Mouse (Mus musculus): ENCODE measurements around the gene Spata22. TPM values are rescaled to one million over a fixed set of nuclear protein-coding genes. Genes with fewer than 3 reads are reported as not detected.
"Not testable (repeated sequence)": the region's sequence is repeated elsewhere in the genome, so short reads cannot be mapped to it uniquely, and the experiment has no call there.

Spata22 gene
- polyA plus RNA-seq, 1 experiment from 2014 or later: not detected

GRCm38 (mm10) chr11:73318581-73318980 is 11.0 kb upstream of the Spata22 start:
- 73% methylated on average over 2 of the region's 2 CpGs for WGBS
- not testable (repeated sequence) for H3K36me3 ChIP-seq (ENCODE audit: control insufficient read depth, insufficient read depth, low read length); H3K9ac ChIP-seq (ENCODE audit: low read length); H3K4me2 ChIP-seq (ENCODE audit: low read depth); H3K27ac ChIP-seq (ENCODE audit: low read depth, low read length); ATAC-seq (ENCODE audit: insufficient read depth, low FRiP score, low TSS enrichment); H3K9me3 ChIP-seq (ENCODE audit: control insufficient read depth, low read length); DNase-seq (ENCODE audit: low spot score); H3K27me3 ChIP-seq (ENCODE audit: control insufficient read depth, insufficient read depth, low read length); H3K4me3 ChIP-seq (ENCODE audit: low read depth, low read length); H3K4me1 ChIP-seq (ENCODE audit: control insufficient read depth, insufficient read depth, low read length)

GRCm38 (mm10) chr11:73321064-73321463 is 8.5 kb upstream of the Spata22 start:
- not testable (repeated sequence) for H3K9me3 ChIP-seq (ENCODE audit: control insufficient read depth, low read length); H3K36me3 ChIP-seq (ENCODE audit: control insufficient read depth, insufficient read depth, low read length); H3K4me3 ChIP-seq (ENCODE audit: low read depth, low read length); H3K9ac ChIP-seq (ENCODE audit: low read length); DNase-seq (ENCODE audit: low spot score); H3K4me2 ChIP-seq (ENCODE audit: low read depth); ATAC-seq (ENCODE audit: insufficient read depth, low FRiP score, low TSS enrichment); H3K4me1 ChIP-seq (ENCODE audit: control insufficient read depth, insufficient read depth, low read length); H3K27ac ChIP-seq (ENCODE audit: low read depth, low read length); H3K27me3 ChIP-seq (ENCODE audit: control insufficient read depth, insufficient read depth, low read length)
- 90% methylated on average over 13 of the region's 13 CpGs for WGBS

- H3K27ac ChIP-seq (ENCODE audit: low read depth, low read length): no peak overlapping the region
- ATAC-seq (ENCODE audit: insufficient read depth, low FRiP score, low TSS enrichment): no peak
- H3K4me3 ChIP-seq (ENCODE audit: low read depth, low read length): no peak overlapping the region
- no peak for DNase-seq (ENCODE audit: low spot score)
- no peaks in the 10 kb centered on the region for H3K4me1 ChIP-seq (ENCODE audit: control insufficient read depth, insufficient read depth, low read length)
- no peak overlapping the region for H3K4me2 ChIP-seq (ENCODE audit: low read depth)
- no peak overlapping the region for H3K9ac ChIP-seq (ENCODE audit: low read length)
- H3K36me3 ChIP-seq (ENCODE audit: control insufficient read depth, insufficient read depth, low read length): no peaks in the 10 kb centered on the region
- H3K9me3 ChIP-seq (ENCODE audit: control insufficient read depth, low read length): no peaks in the 10 kb centered on the region
- no peaks in the 10 kb centered on the region for H3K27me3 ChIP-seq (ENCODE audit: control insufficient read depth, insufficient read depth, low read length)
- WGBS: 76% methylated on average over 9 of the region's 9 CpGs
These were observed 5.4 kb upstream of the Spata22 start for GRCm38 (mm10) chr11:73323906-73324830.

DNA sequence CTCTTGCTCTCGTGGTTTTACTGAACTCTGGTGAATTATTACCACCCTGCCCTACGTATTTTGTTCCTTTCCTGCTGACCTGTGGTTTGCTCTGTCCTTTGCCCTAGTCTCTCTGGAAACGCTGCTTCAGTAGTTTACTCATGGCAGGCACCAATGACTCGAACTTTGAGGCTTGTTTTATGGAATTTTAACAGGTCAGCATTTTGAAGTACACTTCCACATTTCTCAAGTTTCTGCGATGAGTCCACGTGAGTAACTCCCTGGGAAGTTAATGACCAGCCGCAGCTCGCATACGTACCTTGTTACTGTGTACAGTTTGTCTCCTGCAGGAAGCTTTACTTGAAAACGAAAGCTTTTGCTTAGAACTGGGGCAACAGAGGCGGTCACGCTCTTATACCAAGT is 3.1 kb upstream of the Spata22 start:
- DNase-seq (ENCODE audit: low spot score) (no peak), ATAC-seq (ENCODE audit: insufficient read depth, low FRiP score, low TSS enrichment) (no peak)
- Histone ChIP-seq H3K4me3 (ENCODE audit: low read depth, low read length) (no peak overlapping the region), H3K36me3 (ENCODE audit: control insufficient read depth, insufficient read depth, low read length) (no peaks in the 10 kb centered on the region), H3K27ac (ENCODE audit: low read depth, low read length) (no peak overlapping the region), H3K9me3 (ENCODE audit: control insufficient read depth, low read length) (no peaks in the 10 kb centered on the region), H3K4me2 (ENCODE audit: low read depth) (no peak overlapping the region), H3K27me3 (ENCODE audit: control insufficient read depth, insufficient read depth, low read length) (no peaks in the 10 kb centered on the region), H3K4me1 (ENCODE audit: control insufficient read depth, insufficient read depth, low read length) (no peaks in the 10 kb centered on the region), H3K9ac (ENCODE audit: low read length) (no peak overlapping the region)
- 56% methylated on average over 12 of the region's 12 CpGs for WGBS

GRCm38 (mm10) chr11:73327361-73327760 is 2.2 kb upstream of the Spata22 start:
- Histone ChIP-seq H3K27ac (ENCODE audit: low read depth, low read length) (no peak overlapping the region), H3K9me3 (ENCODE audit: control insufficient read depth, low read length) (no peaks in the 10 kb centered on the region), H3K27me3 (ENCODE audit: control insufficient read depth, insufficient read depth, low read length) (no peaks in the 10 kb centered on the region), H3K36me3 (ENCODE audit: control insufficient read depth, insufficient read depth, low read length) (no peaks in the 10 kb centered on the region), H3K4me3 (ENCODE audit: low read depth, low read length) (no peak overlapping the region), H3K4me2 (ENCODE audit: low read depth) (no peak overlapping the region), H3K9ac (ENCODE audit: low read length) (no peak overlapping the region), H3K4me1 (ENCODE audit: control insufficient read depth, insufficient read depth, low read length) (no peaks in the 10 kb centered on the region)
- WGBS: 82% methylated on average over 4 of the region's 4 CpGs
- no peak for DNase-seq (ENCODE audit: low spot score)
- ATAC-seq (ENCODE audit: insufficient read depth, low FRiP score, low TSS enrichment): no peak

DNA sequence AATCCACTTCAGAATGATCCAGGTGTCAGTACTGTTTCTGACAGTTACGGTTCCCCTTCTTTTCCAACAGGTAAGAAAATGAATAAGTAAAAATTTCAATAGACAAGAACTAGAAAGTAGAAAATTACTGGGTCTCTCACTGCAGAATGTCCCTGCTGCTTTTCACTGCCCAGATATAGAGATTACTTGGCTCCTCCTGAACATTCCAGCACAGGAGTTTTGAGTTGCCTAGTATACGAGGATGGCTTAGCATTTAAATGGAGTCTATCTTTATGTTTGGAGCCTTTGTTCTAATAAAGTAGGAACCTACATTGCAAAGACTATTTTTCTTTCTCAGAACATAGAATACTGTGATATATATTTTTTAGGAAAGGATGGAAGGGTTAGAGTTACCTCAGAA is 3.8 kb downstream of the Spata22 start:
- WGBS: 77% methylated on average over 2 of the region's 2 CpGs
- no peaks in the 10 kb centered on the region for H3K9me3 ChIP-seq (ENCODE audit: control insufficient read depth, low read length)

GRCm38 (mm10) chr11:73336919-73337318 is 7.4 kb downstream of the Spata22 start:
- Histone ChIP-seq H3K4me2 (ENCODE audit: low read depth) (no peak overlapping the region), H3K27me3 (ENCODE audit: control insufficient read depth, insufficient read depth, low read length) (no peaks in the 10 kb centered on the region), H3K4me3 (ENCODE audit: low read depth, low read length) (no peak overlapping the region), H3K9ac (ENCODE audit: low read length) (no peak overlapping the region), H3K36me3 (ENCODE audit: control insufficient read depth, insufficient read depth, low read length) (no peaks in the 10 kb centered on the region), H3K4me1 (ENCODE audit: control insufficient read depth, insufficient read depth, low read length) (no peaks in the 10 kb centered on the region), H3K9me3 (ENCODE audit: control insufficient read depth, low read length) (no peaks in the 10 kb centered on the region), H3K27ac (ENCODE audit: low read depth, low read length) (no peak overlapping the region)
- ATAC-seq (ENCODE audit: insufficient read depth, low FRiP score, low TSS enrichment): no peak
- no peak for DNase-seq (ENCODE audit: low spot score)
- WGBS: 81% methylated on average over 4 of the region's 4 CpGs

More for the DNA sequence above, 3.8 kb downstream of the Spata22 start:
- no peaks in the 10 kb centered on the region for H3K4me1 ChIP-seq (ENCODE audit: control insufficient read depth, insufficient read depth, low read length)
- no peaks in the 10 kb centered on the region for H3K36me3 ChIP-seq (ENCODE audit: control insufficient read depth, insufficient read depth, low read length)
- ATAC-seq (ENCODE audit: insufficient read depth, low FRiP score, low TSS enrichment) (no peak), DNase-seq (ENCODE audit: low spot score) (no peak)
- H3K4me2 ChIP-seq (ENCODE audit: low read depth): no peak overlapping the region
- no peak overlapping the region for H3K27ac ChIP-seq (ENCODE audit: low read depth, low read length)
- no peak overlapping the region for H3K4me3 ChIP-seq (ENCODE audit: low read depth, low read length)
- no peak overlapping the region for H3K9ac ChIP-seq (ENCODE audit: low read length)
- no peaks in the 10 kb centered on the region for H3K27me3 ChIP-seq (ENCODE audit: control insufficient read depth, insufficient read depth, low read length)

- H3K4me2 ChIP-seq (ENCODE audit: low read depth): no peak within 1 kb of the TSS
- no peaks in the 10 kb centered on the region for H3K36me3 ChIP-seq (ENCODE audit: control insufficient read depth, insufficient read depth, low read length)
- no peak within 1 kb of the TSS for H3K27ac ChIP-seq (ENCODE audit: low read depth, low read length)
- WGBS: 54% methylated on average over 3 of the region's 3 CpGs
- H3K9me3 ChIP-seq (ENCODE audit: control insufficient read depth, low read length): no peaks in the 10 kb centered on the region
- no peaks in the 10 kb centered on the region for H3K27me3 ChIP-seq (ENCODE audit: control insufficient read depth, insufficient read depth, low read length)
- H3K4me3 ChIP-seq (ENCODE audit: low read depth, low read length): no peak within 1 kb of the TSS
- DNase-seq (ENCODE audit: low spot score): no peak
- H3K9ac ChIP-seq (ENCODE audit: low read length): no peak within 1 kb of the TSS
- ATAC-seq (ENCODE audit: insufficient read depth, low FRiP score, low TSS enrichment): no peak
- H3K4me1 ChIP-seq (ENCODE audit: control insufficient read depth, insufficient read depth, low read length): no peaks in the 10 kb centered on the region
These were observed 20.9 kb downstream of the Spata22 start, which contains the start of gene Olfr20 for GRCm38 (mm10) chr11:73350483-73350882. Olfr20 (plus strand) TSS chr11:73350783.

- Histone ChIP-seq H3K4me1 (ENCODE audit: control insufficient read depth, insufficient read depth, low read length) (no peaks in the 10 kb centered on the region), H3K4me2 (ENCODE audit: low read depth) (no peak within 1 kb of the TSS), H3K4me3 (ENCODE audit: low read depth, low read length) (no peak within 1 kb of the TSS), H3K27ac (ENCODE audit: low read depth, low read length) (no peak within 1 kb of the TSS), H3K27me3 (ENCODE audit: control insufficient read depth, insufficient read depth, low read length) (no peaks in the 10 kb centered on the region), H3K9me3 (ENCODE audit: control insufficient read depth, low read length) (no peaks in the 10 kb centered on the region), H3K9ac (ENCODE audit: low read length) (no peak within 1 kb of the TSS), H3K36me3 (ENCODE audit: control insufficient read depth, insufficient read depth, low read length) (no peaks in the 10 kb centered on the region)
- 85% methylated on average over 2 of the region's 2 CpGs for WGBS
- DNase-seq (ENCODE audit: low spot score) (no peak), ATAC-seq (ENCODE audit: insufficient read depth, low FRiP score, low TSS enrichment) (no peak)
These were observed 41.4 kb downstream of the Spata22 start, which contains the start of gene Olfr376 for GRCm38 (mm10) chr11:73370946-73371345. Olfr376 (plus strand) TSS chr11:73371246.

Data from neural tube, embryonic 11.5 days (tissue).